Mouse (Mus musculus) kidney, adult 11 months (tissue): ENCODE measurements around the gene Auts2.

Experiments
- DNase-seq: peaks from one replicate; pipeline ENCODE4 v3.0.0; 2022

Gene Auts2

GRCm38 (mm10) chr5:131824197-131824991 is 718.8 kb downstream of the Auts2 start:
- DNase-seq = no peak

GRCm38 (mm10) chr5:131821461-131821860 is 721.7 kb downstream of the Auts2 start:
- DNase-seq = no peak

DNA sequence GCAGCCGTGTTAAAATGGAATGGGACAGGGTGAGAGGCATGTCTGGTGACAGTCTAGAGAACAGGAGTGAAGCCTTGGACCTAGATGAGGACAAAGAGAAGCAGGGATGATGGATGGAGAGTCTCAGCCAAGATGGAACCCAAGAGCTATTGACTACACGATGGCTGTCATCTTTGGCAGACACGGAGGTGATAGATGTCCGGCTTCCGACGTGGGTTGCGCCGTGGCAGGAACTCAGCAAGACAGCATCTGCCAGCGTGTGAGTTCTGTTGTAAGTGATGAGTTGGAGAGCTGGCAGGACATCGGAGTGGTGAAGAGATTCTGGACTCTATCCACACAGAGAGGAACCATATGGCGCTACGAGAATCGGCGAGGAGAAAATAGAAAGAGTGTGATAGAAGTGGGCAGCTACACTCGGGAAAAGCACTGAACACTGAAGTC is 723.9 kb downstream of the Auts2 start:
- no peak for DNase-seq

- DNase-seq = no peak
These were observed 727.6 kb downstream of the Auts2 start for GRCm38 (mm10) chr5:131815498-131815897.

DNA sequence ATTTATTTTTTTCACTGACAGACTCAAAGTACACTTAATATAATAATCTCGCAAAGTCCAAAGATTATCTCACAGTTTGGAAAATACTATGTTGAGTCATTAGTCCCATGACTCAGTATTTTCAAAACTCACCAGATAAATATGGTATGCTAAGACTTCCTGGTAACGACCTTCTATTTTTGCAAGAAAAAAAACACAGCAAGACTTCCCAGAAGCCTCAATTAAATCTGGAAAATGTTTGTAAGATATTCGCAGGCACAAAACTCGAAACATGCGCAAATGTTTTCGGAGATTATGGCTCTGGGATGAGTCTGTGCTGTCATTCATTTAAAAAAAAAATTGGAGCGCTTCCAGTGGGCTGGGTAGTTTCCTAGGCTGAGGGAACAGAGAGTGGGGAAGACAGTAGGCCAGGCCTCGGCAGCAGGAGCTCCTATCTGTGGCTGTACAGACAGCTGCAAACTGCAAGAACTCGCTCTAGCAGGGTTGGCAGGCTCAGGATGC is 728.6 kb downstream of the Auts2 start:
- no peak for DNase-seq

DNA sequence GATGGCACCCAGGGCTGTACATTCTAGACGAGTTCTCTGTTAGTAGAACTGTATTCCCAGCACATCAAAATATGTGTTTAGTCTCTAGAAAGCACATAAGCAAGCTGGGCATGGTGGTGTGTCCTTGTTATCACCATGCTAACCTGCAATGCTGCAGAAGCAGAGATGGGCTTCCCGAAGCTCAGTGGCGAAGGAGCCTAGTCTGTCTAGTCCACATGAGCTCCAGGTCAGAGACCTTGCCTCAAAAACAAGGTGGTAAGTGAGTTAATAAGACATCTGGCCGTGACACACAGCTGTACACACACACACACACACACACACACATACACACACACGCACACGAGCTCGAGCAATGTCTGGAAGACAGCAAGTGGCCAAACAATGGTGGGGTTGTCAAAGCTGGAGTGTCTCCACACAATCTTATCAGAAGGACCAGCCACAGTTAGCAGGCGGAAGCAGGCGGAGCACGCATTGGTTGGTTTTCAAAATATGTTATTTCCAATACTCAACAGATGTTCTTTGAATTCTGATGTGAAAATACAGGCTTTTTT is 729.1 kb downstream of the Auts2 start:
- DNase-seq = no peak

- no peak for DNase-seq
These were observed 729.8 kb downstream of the Auts2 start for GRCm38 (mm10) chr5:131813331-131813781.

- DNase-seq = no peak
These were observed 730.6 kb downstream of the Auts2 start for GRCm38 (mm10) chr5:131812483-131813063.

- DNase-seq = no peak
These were observed 736.8 kb downstream of the Auts2 start for GRCm38 (mm10) chr5:131806350-131806749.

GRCm38 (mm10) chr5:131805277-131805676 is 737.9 kb downstream of the Auts2 start:
- DNase-seq = no peak

- no peak for DNase-seq
These were observed 739.5 kb downstream of the Auts2 start for GRCm38 (mm10) chr5:131803609-131804008.

- DNase-seq = no peak
These were observed 740.7 kb downstream of the Auts2 start for GRCm38 (mm10) chr5:131802340-131803036.

GRCm38 (mm10) chr5:131801924-131802323 is 741.2 kb downstream of the Auts2 start:
- DNase-seq = no peak

GRCm38 (mm10) chr5:131798373-131798772 is 744.8 kb downstream of the Auts2 start:
- no peak for DNase-seq

DNA sequence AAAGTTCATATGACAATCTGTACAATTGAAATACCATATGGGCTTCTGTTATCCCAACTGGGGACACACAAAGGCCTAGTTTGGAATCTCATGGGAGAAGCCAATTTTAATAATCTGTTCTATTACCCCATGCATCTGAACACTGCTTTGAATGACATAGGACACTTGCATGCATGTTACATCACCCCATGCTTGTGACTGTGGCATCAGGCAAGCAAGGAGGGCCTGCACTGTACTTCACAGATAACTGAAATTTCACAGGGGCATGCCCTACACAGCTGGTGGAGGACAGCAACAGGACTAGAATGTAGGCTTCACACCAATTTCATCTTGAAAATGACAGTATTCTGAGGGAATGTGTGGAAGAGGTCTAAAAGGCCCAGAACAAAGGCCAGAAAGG is 746.1 kb downstream of the Auts2 start:
- DNase-seq = no peak

GRCm38 (mm10) chr5:131794411-131795133 is 748.6 kb downstream of the Auts2 start:
- no peak for DNase-seq

DNA sequence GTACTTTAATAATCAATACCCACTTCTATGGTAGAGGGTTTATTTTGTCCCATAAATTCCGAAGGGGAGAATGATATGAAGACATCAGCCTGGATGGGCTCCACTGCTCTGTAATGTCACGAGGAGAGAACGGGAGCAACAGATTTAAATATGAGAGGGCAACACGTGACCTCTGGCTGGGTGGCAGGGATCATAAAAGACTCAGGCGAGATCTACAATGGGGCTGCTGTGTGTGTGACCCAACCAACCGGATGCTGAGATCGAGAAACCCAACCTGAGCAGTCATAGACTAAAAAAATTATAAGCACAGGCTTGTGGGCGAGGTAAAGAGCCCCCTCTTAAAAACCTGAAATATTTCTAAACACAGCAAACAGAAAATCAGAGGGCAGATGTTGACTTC is 753.5 kb downstream of the Auts2 start:
- DNase-seq = no peak

DNA sequence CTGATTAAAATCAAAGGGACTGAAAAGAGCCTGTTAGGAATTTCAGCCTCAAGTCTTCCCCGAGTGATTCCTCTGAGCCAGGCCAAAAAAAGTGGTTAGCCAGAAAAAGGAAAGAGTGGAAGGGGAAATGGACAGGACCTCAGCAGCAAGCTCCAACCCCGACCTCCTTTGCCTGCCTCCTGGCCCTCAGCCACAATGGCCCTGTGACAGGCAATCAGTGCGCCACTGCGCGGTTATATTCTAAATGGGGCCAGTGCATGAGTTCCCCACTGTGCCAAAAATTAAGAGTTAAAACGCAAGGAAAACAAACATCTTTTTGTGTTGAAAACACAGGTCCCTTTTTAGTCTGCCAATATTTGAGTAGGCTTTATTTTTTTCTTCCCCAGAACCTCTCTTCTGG is 755.1 kb downstream of the Auts2 start:
- DNase-seq = no peak

GRCm38 (mm10) chr5:131783241-131783640 is 759.9 kb downstream of the Auts2 start:
- DNase-seq = no peak

DNA sequence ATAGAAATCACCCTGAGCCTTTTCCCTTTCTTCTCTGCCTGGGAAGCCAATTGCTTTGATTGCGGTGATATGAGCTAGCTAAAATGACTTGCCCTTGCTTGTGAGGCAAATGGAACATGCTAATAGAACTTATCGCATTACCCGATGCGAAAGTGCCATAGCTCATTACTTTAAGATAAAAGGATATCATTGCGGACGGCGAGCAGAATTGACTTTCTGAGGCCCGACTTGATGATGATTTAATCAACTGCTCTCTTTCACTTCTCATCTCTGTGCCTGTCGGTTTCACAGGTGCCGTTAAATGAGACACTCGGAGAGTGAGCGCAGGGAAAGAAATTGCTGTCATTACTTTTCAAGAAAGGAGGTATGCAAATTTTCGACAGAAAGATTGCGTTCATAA is 762.1 kb downstream of the Auts2 start:
- DNase-seq = no peak

GRCm38 (mm10) chr5:131779171-131779570 is 764.0 kb downstream of the Auts2 start:
- no peak for DNase-seq

DNA sequence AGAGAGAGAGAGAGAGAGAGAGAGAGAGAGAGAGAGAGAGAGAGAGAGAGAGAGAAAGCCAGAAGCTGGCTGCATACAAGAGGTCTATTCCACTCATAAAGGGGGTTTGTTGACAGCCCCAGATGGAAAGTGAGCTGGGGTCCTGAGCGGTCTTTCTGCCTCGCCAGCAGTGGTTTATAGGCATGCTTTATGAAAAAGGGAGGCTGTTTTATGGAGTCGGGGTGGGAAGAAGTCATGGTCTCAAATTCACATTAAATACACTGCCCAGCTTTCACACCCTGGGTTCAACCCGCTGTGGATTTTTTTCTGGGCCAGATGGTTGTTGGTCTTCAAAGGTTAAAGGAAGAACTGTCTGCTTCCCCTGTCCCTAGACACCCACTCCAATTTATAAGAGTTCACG is 767.5 kb downstream of the Auts2 start:
- no peak for DNase-seq

- no peak for DNase-seq
These were observed 767.9 kb downstream of the Auts2 start for GRCm38 (mm10) chr5:131775222-131775621.
